Mouse (Mus musculus): ENCODE measurements around the gene Rabep2.

The Rabep2 gene

GRCm38 (mm10) chr7:126491005-126491404 is 62.4 kb downstream of the Rabep2 start:
- ChIA-PET CTCF (interaction anchor here in 2 of 4 experiments (1.0 to 1.5 kb wide), 2 partner anchors 11 to 37 kb away, joined by 3 read pairs; no protein-coding TSS in a partner anchor), POLR2A (interaction anchor here (0.6 to 15.9 kb wide), 19 partner anchors 4 to 318 kb away, joined by 3 to 482 read pairs (median 8); partner anchors contain the start of genes Sh2b1 (in 2 of the 4), Eif3c (in 1 of the 4) and Tufm (in 1 of the 4))

GRCm38 (mm10) chr7:126491973-126492372 is 63.4 kb downstream of the Rabep2 start:
- POLR2A ChIA-PET, result interaction anchor here (0.9 to 15.9 kb wide), 18 partner anchors 4 to 145 kb away, joined by 3 to 482 read pairs (median 6); partner anchors contain the start of genes Sh2b1 (in 2 of the 4), Spns1 (in 1 of the 4) and Tufm (in 1 of the 4)
- CTCF ChIA-PET, result interaction anchor here in 3 of 4 experiments (0.6 to 0.9 kb wide), 3 partner anchors 10 to 85 kb away, joined by 3 read pairs; no protein-coding TSS in a partner anchor

- POLR2A ChIA-PET, result interaction anchor here in 3 of 4 experiments (0.9 to 15.9 kb wide), 16 partner anchors 2 to 85 kb away, joined by 3 to 482 read pairs (median 5); partner anchors contain the start of genes Eif3c (in 1 of the 3), Sh2b1 (in 1 of the 3) and Tufm (in 1 of the 3)
These were observed 65.6 kb downstream of the Rabep2 start for GRCm38 (mm10) chr7:126494120-126494519.

GRCm38 (mm10) chr7:126496475-126496874 is 67.9 kb downstream of the Rabep2 start:
- ChIA-PET POLR2A (interaction anchor here (0.7 to 13.6 kb wide), 13 partner anchors 9 to 110 kb away, joined by 3 to 482 read pairs (median 4); partner anchors contain the start of genes Tufm (in 3 of the 4) and Sh2b1 (in 2 of the 4)), CTCF (interaction anchor here in 1 of 4 experiments (1.5 kb wide), 1 partner anchor 97 kb away, joined by 4 read pairs; no protein-coding TSS in a partner anchor)

More at GRCm38 (mm10) chr7:126494120-126494519, 65.6 kb downstream of the Rabep2 start:
- CTCF ChIA-PET, result interaction anchor here in 2 of 4 experiments (0.6 kb wide), 2 partner anchors 58 to 95 kb away, joined by 3 read pairs; no protein-coding TSS in a partner anchor

- POLR2A ChIA-PET, result interaction anchor here (0.7 to 13.6 kb wide), 22 partner anchors 8 to 736 kb away, joined by 3 to 482 read pairs (median 4); partner anchors contain the start of genes Sh2b1 (in 2 of the 4), Tufm (in 2 of the 4) and Spns1 (in 1 of the 4)
- CTCF ChIA-PET, result interaction anchor here in 2 of 4 experiments (0.6 to 1.5 kb wide), 2 partner anchors 25 to 44 kb away, joined by 3 to 5 read pairs; no protein-coding TSS in a partner anchor
These were observed 69.4 kb downstream of the Rabep2 start for GRCm38 (mm10) chr7:126497966-126498365.
